Mouse (Mus musculus) neural tube, embryonic 14.5 days (tissue): ENCODE measurements at regions not wholly inside any gene's neighbourhood (a gene's known extent, or its start where the extent isn't known, plus 50 kb on each side); places are given as distances from the start of the nearest gene placed in this dataset.

Experiments used
- ATAC-seq: fragments of 200-750 bp; cut with Nextera tagmentation; 2 replicates; pipeline ENCODE4 v1.8.0; 2017; ENCODE audit warnings: low read depth, mild to moderate bottlenecking, moderate TSS enrichment, moderate library complexity
- H3K27ac ChIP-seq: fragments of 300-500 bp; sonication (generic); 2 replicates; pipeline ENCODE4 v1.5.1; 2014; ENCODE audit warnings: low read depth, mild to moderate bottlenecking, control low read depth, low read length, moderate library complexity, mixed read lengths
- H3K27me3 ChIP-seq: fragments of 300-500 bp; sonication (generic); 2 replicates; pipeline ENCODE4 v1.6.1; 2014; ENCODE audit warnings: low read length; ENCODE audit not compliant: control insufficient read depth, insufficient read depth
- H3K36me3 ChIP-seq: fragments of 300-500 bp; sonication (generic); 2 replicates; pipeline ENCODE4 v1.6.1; 2014; ENCODE audit warnings: low read length, mixed read lengths; ENCODE audit not compliant: control insufficient read depth, insufficient read depth
- H3K4me1 ChIP-seq: fragments of 300-500 bp; sonication (generic); 2 replicates; pipeline ENCODE4 v1.6.1; 2014; ENCODE audit warnings: low read length; ENCODE audit not compliant: control insufficient read depth, insufficient read depth
- H3K4me2 ChIP-seq: fragments of 300-500 bp; sonication (generic); 2 replicates; pipeline ENCODE4 v1.6.1; 2014; ENCODE audit warnings: mild to moderate bottlenecking, low read depth, low read length, control low read depth
- H3K4me3 ChIP-seq: fragments of 300-500 bp; sonication (generic); 2 replicates; pipeline ENCODE4 v1.5.1; 2014; ENCODE audit warnings: low read depth, low read length, control low read depth, mixed read lengths
- H3K9ac ChIP-seq: fragments of 300-500 bp; sonication (generic); replicated peaks from 2 replicates; pipeline ENCODE4 v1.6.1; 2014; ENCODE audit warnings: low read depth, mild to moderate bottlenecking, control low read depth, low read length, mixed read lengths
- H3K9me3 ChIP-seq: fragments of 300-500 bp; sonication (generic); 2 replicates; pipeline ENCODE4 v1.6.1; 2016; ENCODE audit warnings: low read length; ENCODE audit not compliant: control insufficient read depth
- WGBS: fragments of 180-500 bp; shearing (Covaris S2); extraction: QIAGEN DNeasy Blood & Tissue Kit; methylation state at CpG from one replicate; pipeline ENCODE4 v1.1.7; 2014; 5-methylcytosine and 5-hydroxymethylcytosine counted together

DNA sequence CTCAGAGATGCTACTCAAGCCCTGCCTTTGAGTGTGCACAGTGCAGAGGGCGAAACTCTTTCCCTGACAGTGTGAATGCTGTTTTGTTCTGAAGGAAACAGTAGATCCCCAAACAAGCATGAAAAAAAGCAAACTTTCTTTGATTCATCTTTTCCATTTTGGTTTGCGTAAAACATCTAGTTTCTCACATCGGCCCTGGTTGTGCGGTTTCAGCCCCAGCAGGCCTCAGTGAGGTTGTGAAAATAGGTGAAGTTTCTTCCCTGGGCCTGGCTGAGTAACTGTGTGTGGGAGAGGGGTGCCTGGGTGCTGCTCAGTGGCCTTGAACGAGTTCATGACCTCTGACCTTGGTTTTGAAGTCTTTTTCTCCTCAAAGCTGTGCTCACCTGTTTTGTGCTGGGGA, 216.5 kb upstream of the Cxcr4 start:
- H3K4me3 ChIP-seq: no peak overlapping the region
- H3K36me3 ChIP-seq: no peaks in the 10 kb centered on the region
- H3K9ac ChIP-seq: no peak overlapping the region
- H3K9me3 ChIP-seq: no peaks in the 10 kb centered on the region
- 87% methylated on average over 5 of the region's 5 CpGs for WGBS
- ATAC-seq: no peak
- no peaks in the 10 kb centered on the region for H3K4me1 ChIP-seq
- H3K27me3 ChIP-seq: no peaks in the 10 kb centered on the region
- no peak overlapping the region for H3K27ac ChIP-seq
- H3K4me2 ChIP-seq: no peak overlapping the region

DNA sequence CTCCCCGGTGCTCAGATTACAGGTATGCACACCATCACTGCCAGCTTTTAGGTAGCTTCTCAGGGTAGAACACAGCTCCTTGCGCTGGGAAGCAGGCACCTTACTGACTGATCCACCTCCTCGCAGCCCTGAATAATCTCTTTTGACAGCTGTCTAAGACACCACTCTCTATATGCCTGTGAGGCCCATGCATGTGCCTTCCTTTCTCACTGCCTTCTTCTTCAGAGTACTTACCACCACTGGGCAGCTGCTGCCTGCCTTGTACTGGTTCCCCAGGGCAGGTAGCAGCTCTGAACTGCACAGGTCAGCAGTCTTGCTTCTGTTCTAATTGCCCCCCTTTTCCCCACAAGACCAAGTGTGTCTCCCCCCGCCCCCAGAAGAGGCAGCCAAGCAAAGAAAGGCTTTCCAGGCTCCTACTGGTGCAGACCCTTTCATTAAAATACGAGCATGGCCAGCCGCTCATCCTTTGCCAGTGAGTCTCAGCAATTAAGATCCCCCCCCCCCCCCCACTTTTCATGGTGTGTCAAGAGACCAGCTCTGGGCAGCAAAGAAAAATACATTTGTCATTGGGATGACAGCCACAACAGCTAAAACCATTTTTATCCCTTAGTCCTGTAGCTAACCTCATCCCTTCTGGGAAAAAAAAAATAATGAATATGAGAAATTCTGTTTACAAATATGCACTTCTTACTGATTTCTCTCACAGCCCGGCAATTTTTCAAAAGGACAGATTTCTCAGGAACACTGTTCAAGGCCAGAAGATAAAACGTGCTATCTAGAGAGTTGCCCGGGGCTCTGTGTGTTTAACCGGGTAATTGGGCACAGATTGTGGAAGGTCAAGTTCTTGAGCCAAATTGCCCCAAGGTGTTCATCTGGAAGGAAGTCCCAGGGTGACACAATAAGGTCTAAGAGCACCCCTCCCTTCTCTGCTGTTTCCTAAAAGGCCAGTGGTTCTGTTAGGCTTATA, 213.9 kb upstream of the Cxcr4 start:
- no peak overlapping the region for H3K4me3 ChIP-seq
- H3K27me3 ChIP-seq: no peaks in the 10 kb centered on the region
- H3K36me3 ChIP-seq: no peaks in the 10 kb centered on the region
- 32% methylated on average over 10 of the region's 10 CpGs for WGBS
- ATAC-seq: peak; percentile 57; the same call in 1 of the 2 replicates
- no peak overlapping the region for H3K27ac ChIP-seq
- H3K9ac ChIP-seq: no peak overlapping the region
- H3K4me1 ChIP-seq: no peaks in the 10 kb centered on the region
- no peak overlapping the region for H3K4me2 ChIP-seq
- no peaks in the 10 kb centered on the region for H3K9me3 ChIP-seq

DNA sequence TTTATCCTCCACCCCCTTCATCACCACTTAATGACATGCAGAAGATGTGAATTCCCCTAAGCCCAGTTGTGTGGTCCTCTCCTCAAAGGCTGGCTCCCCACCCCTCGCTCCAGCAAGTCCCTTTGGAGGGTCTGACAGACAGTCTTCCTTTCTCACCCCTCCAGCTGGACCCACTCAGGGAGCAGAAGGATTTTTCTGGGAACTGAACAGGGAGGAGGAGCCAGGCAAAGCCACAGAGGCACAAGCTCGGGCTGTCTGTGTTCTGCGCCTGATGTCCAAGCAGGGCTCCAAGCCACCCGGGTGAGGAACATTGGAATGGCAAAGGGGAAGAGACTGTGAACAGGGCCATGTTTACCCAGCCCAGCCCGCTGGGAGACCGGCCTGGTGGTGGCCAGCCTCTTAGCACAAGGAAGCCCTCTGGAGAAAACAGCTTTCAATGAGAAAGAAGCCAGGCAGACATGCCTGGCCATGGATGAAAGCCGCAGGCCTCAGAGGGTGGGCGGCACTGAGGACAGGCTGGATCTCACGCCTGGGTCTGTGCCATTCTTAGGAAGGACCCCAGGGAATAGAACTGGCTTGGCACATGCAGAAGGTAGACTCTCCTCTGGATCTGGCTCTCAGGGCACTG, 211.5 kb upstream of the Cxcr4 start:
- Histone ChIP-seq H3K4me2 (no peak overlapping the region), H3K27me3 (no peaks in the 10 kb centered on the region), H3K9me3 (no peaks in the 10 kb centered on the region), H3K36me3 (no peaks in the 10 kb centered on the region), H3K4me3 (no peak overlapping the region), H3K4me1 (no peaks in the 10 kb centered on the region), H3K27ac (no peak overlapping the region), H3K9ac (no peak overlapping the region)
- 0 out of 2 replicates have a peak, but pooled peaks have one; percentile 7 for ATAC-seq
- 44% methylated on average over 9 of the region's 9 CpGs for WGBS

DNA sequence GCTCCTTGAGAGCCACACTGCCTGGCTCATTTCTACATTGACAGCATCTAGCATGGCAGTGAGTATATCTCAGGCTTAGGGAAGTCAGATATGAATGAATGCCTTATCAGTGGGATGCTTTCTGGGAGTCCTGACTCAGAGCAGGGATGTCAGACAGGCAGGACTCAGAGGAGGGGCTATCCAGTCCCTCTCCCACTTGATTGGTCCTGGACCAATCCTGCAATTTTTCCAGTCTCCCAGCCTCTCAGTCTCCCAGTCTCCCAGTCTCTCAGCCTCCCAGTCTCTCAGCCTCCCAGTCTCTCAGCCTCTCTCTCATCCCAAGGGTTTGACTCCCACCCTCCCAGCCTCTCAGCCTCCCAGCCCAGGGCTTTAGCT, 211.0 kb upstream of the Cxcr4 start:
- H3K4me3 ChIP-seq: no peak overlapping the region
- 0 out of 2 replicates have a peak, but pooled peaks have one; percentile 5 for ATAC-seq

DNA sequence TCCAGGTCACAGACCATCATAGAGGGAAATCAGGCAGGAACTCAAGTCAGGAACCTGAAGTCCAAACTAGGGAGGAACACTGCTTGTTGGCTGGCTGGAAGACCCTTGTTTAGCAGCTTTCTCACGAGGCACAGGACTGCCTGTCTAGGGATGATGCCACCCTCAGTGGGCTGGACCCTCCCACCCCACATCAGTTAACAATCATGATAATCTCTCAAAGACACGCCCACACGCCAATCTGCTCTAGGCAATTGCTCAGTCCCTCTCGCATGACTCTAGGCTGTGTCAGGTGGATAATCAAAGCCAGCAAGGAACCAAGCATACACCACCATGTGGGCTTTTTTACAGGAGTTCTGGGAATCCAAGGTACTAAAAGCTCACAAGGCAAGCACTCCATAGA, 206.6 kb upstream of the Cxcr4 start:
- no peaks in the 10 kb centered on the region for H3K9me3 ChIP-seq
- H3K27me3 ChIP-seq: no peaks in the 10 kb centered on the region
- H3K4me1 ChIP-seq: no peaks in the 10 kb centered on the region
- no peak overlapping the region for H3K4me2 ChIP-seq
- no peaks in the 10 kb centered on the region for H3K36me3 ChIP-seq
- ATAC-seq: no peak
- no peak overlapping the region for H3K4me3 ChIP-seq
- H3K27ac ChIP-seq: no peak overlapping the region
- H3K9ac ChIP-seq: no peak overlapping the region
- WGBS: 75% methylated on average over 4 of the region's 4 CpGs

More for the DNA sequence above, 211.0 kb upstream of the Cxcr4 start:
- Histone ChIP-seq H3K27ac (no peak overlapping the region), H3K27me3 (no peaks in the 10 kb centered on the region), H3K36me3 (no peaks in the 10 kb centered on the region), H3K4me2 (no peak overlapping the region), H3K9ac (no peak overlapping the region), H3K4me1 (no peaks in the 10 kb centered on the region), H3K9me3 (no peaks in the 10 kb centered on the region)

DNA sequence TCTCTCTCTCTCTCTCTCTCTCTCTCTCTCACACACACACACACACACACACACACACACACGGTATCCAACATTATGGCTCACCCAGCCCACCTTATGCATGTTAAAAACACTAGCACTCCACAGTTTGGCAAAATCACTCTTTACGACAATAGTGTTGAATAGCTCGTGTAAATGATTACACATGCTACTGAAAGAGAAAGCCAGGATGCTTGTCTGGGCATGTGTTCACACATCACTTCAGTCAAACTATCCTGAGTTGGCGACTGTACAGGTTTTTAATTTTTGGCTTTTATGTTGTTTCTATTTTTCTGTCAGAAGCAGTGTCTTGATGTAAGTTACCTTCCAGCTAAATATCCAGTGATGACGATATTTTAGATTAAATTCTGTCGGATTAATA, 203.6 kb upstream of the Cxcr4 start:
- H3K36me3 ChIP-seq: no peaks in the 10 kb centered on the region
- WGBS: 89% methylated on average over 6 of the region's 6 CpGs
- no peaks in the 10 kb centered on the region for H3K27me3 ChIP-seq
- H3K9ac ChIP-seq: no peak overlapping the region
- ATAC-seq: no peak
- no peaks in the 10 kb centered on the region for H3K4me1 ChIP-seq
- H3K27ac ChIP-seq: no peak overlapping the region
- H3K9me3 ChIP-seq: no peaks in the 10 kb centered on the region
- no peak overlapping the region for H3K4me2 ChIP-seq
- H3K4me3 ChIP-seq: no peak overlapping the region

DNA sequence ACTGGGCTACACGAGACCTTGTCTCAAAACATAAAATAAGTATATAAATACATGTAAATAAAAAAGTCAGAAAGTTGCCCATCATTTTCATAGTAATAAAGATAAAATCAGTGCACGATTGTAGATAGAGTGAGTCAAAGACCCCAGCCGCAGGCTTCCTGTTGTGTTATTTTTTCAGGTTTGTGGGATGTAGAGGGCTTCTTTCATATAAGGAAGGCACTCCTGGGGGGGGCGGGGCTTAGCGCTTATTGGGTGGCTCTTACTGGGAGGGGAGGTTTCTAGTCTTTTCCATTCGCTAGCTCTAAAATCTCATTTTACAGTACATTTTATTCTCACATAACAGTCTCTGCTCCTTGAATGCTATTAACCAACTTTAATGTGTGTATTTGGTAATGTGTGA, 198.8 kb upstream of the Cxcr4 start:
- Histone ChIP-seq H3K36me3 (no peaks in the 10 kb centered on the region), H3K9ac (no peak overlapping the region), H3K4me1 (no peaks in the 10 kb centered on the region), H3K4me3 (no peak overlapping the region), H3K4me2 (no peak overlapping the region), H3K27me3 (no peaks in the 10 kb centered on the region), H3K9me3 (no peaks in the 10 kb centered on the region), H3K27ac (no peak overlapping the region)
- ATAC-seq: no peak
- 95% methylated on average over 6 of the region's 6 CpGs for WGBS

DNA sequence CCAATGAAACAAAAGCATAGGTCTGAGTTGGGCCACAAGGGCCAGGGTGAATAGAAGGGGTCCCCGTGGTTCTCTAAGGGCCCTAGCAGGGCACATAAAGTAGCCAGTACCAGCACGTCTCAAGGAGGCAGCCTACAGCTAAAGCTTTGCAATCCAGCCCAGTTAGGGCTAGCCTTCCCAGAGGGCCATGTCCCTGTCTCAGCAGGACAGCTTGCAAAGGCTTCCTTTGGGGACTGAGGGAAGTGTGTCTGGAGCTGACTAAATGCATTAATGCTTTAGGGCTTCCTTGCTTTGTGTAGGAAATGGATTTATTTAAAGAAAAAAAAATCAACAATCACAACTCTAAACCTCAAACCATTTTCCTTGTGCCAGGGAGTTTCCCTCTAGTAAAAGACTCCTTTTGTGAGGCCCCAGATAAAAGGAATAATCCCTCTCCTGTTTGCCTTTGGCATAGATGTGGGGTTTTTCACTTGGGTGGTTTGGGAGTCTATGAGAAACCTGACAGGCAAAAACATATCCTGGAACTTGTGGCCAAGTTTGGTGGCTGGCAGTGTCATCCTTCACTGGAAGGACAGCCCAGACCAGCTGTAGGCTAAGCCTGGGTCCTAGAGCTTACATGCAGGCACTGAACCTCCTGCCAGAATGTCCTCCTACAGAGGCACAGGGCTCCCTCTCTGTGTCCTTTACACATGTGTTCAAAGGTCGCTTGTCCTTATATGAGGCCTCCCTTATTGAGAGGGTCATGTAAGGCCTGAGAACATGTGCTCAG, 197.7 kb upstream of the Cxcr4 start:
- 36% methylated on average over 3 of the region's 3 CpGs for WGBS
- no peaks in the 10 kb centered on the region for H3K27me3 ChIP-seq
- no peaks in the 10 kb centered on the region for H3K9me3 ChIP-seq
- H3K36me3 ChIP-seq: no peaks in the 10 kb centered on the region
- no peak overlapping the region for H3K9ac ChIP-seq
- no peak overlapping the region for H3K4me3 ChIP-seq
- H3K4me2 ChIP-seq: no peak overlapping the region
- ATAC-seq: no peak
- no peaks in the 10 kb centered on the region for H3K4me1 ChIP-seq
- H3K27ac ChIP-seq: no peak overlapping the region

DNA sequence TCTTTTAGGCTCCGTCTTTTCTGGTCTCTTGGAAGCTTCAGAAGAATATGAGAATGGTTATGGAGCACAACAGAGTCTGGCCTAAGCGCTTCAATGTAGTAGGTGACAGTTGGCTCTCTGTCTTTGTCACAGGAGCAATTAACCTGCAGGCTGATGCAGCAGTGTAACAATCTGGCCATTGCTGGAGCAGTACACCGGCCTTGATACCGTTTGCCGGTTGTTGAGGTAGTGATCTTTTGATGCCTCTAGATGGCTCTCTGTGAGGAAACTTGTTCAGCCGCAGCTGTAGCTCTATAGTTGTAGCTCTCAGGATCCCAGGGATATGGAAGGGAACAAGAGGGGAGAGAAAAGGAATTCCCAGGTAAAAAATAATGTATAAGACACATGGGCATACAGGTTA, 196.1 kb upstream of the Cxcr4 start:
- Histone ChIP-seq H3K27me3 (no peaks in the 10 kb centered on the region), H3K9me3 (no peaks in the 10 kb centered on the region), H3K4me3 (no peak overlapping the region), H3K4me1 (no peaks in the 10 kb centered on the region), H3K4me2 (no peak overlapping the region), H3K36me3 (no peaks in the 10 kb centered on the region), H3K27ac (no peak overlapping the region), H3K9ac (no peak overlapping the region)
- no peak for ATAC-seq
- WGBS: 45% methylated on average over 6 of the region's 6 CpGs
